Mouse (Mus musculus) cerebellum, adult 2 months (tissue): ENCODE data around the gene Invs. TPM values are rescaled to one million over a fixed set of nuclear protein-coding genes. Genes with fewer than 3 reads are reported as not detected.

Source experiments
- DNase-seq, 2 experiments: peaks; one replicate each; pipeline ENCODE4 v3.0.0; 2021
- H3K27ac ChIP-seq: fragments of 200-500 bp; 2 replicates; pipeline ENCODE4 v1.5.1; 2012; ENCODE audit warnings: low read length, control low read depth, inconsistent platforms; ENCODE audit not compliant: insufficient read depth
- H3K27me3 ChIP-seq: fragments of 200-500 bp; 2 replicates; pipeline ENCODE4 v1.6.1; 2012; ENCODE audit warnings: inconsistent platforms, mild to moderate bottlenecking, low read length, moderate library complexity; ENCODE audit not compliant: control insufficient read depth, insufficient read depth
- H3K4me1 ChIP-seq: fragments of 200-500 bp; 2 replicates; pipeline ENCODE4 v1.6.1; 2011; ENCODE audit warnings: low read length; ENCODE audit not compliant: control insufficient read depth, insufficient read depth
- H3K4me3 ChIP-seq: fragments of 200-500 bp; replicated peaks from 2 replicates; pipeline ENCODE3; 2011; ENCODE audit warnings: mild to moderate bottlenecking, low read depth, low read length, control low read depth; ENCODE audit not compliant: insufficient read depth
- CTCF ChIP-seq: fragments of 200-500 bp; IDR thresholded peaks from 2 replicates; pipeline ENCODE4 v1.5.1; 2011; ENCODE audit warnings: low read depth, mild to moderate bottlenecking, control low read depth, low read length, moderate library complexity, borderline replicate concordance; ENCODE audit not compliant: insufficient read depth
- POLR2A ChIP-seq: fragments of 200-500 bp; IDR thresholded peaks from 2 replicates; pipeline ENCODE4 v1.6.1; 2011; ENCODE audit warnings: low read length, control low read depth, borderline replicate concordance; ENCODE audit not compliant: insufficient read depth
- WGBS: fragments of 180-500 bp; shearing (Covaris S2); methylation state at CpG from one replicate; pipeline ENCODE4 v1.1.7; 2018; 5-methylcytosine and 5-hydroxymethylcytosine counted together
- polyA plus RNA-seq: library from polyadenylated mRNA; depleted of rRNA; stranded (reverse); fragments of >200 nt; gene quantifications from 2 replicates; pipeline ENCODE4 v1.2.3, GENCODE M21; 2012

Invs gene
- polyA plus RNA-seq, 1 experiment = 7.0 TPM

DNA sequence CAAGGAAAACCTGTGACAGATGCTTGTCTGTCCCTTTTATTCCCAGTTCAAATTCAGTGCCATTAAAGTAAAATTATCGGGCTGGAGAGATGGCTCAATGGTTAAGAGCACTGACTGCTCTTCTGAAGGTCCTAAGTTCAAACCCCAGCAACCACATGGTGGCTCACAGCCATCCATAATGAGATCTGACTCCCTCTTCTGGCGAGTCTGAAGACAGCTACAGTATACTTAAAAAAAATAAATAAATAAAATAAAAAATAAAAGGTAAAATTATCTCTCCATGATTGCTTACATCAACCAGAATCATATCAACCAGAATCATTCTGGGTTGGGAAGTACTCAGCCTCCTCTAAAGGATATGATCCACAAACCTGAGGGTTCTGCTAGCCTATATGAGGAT is 48.5 kb downstream of the Invs start:
- 76% methylated on average over 2 of the region's 2 CpGs for WGBS
- TF ChIP-seq POLR2A (no peak), CTCF (no peak)
- no peak overlapping the region for H3K27ac ChIP-seq

GRCm38 (mm10) chr4:48332453-48333051 is 53.0 kb downstream of the Invs start:
- Histone ChIP-seq H3K4me3 (no peak overlapping the region), H3K27me3 (no peaks in the 10 kb centered on the region), H3K27ac (no peak overlapping the region), H3K4me1 (no peaks in the 10 kb centered on the region)
- no peak for DNase-seq
- no peak for TF ChIP-seq POLR2A
- TF ChIP-seq CTCF = no peak
- WGBS = 88% methylated on average over 6 of the region's 6 CpGs

More for the DNA sequence above, 48.5 kb downstream of the Invs start:
- Histone ChIP-seq H3K4me1 (no peaks in the 10 kb centered on the region), H3K27me3 (no peaks in the 10 kb centered on the region), H3K4me3 (no peak overlapping the region)
- no peak for DNase-seq

- TF ChIP-seq CTCF = no peak
- TF ChIP-seq POLR2A = no peak
- Histone ChIP-seq H3K4me1 (no peaks in the 10 kb centered on the region), H3K27ac (no peak overlapping the region), H3K4me3 (no peak overlapping the region), H3K27me3 (no peaks in the 10 kb centered on the region)
- WGBS = 42% methylated on average over 7 of the region's 7 CpGs
- DNase-seq = no peak
These were observed 55.6 kb downstream of the Invs start for GRCm38 (mm10) chr4:48334927-48335763.

GRCm38 (mm10) chr4:48342705-48343104 is 63.1 kb downstream of the Invs start:
- no peak for DNase-seq
- no peak overlapping the region for H3K27ac ChIP-seq
- 76% methylated on average over 4 of the region's 4 CpGs for WGBS
- no peak overlapping the region for H3K4me3 ChIP-seq
- TF ChIP-seq POLR2A (no peak), CTCF (no peak)
- H3K27me3 ChIP-seq = no peaks in the 10 kb centered on the region
- H3K4me1 ChIP-seq = no peaks in the 10 kb centered on the region

GRCm38 (mm10) chr4:48362367-48362766 is 82.8 kb downstream of the Invs start:
- Histone ChIP-seq H3K4me1 (no peaks in the 10 kb centered on the region), H3K27me3 (no peaks in the 10 kb centered on the region), H3K4me3 (no peak overlapping the region), H3K27ac (no peak overlapping the region)
- WGBS = 70% methylated on average over 3 of the region's 3 CpGs
- DNase-seq = no peak
- TF ChIP-seq POLR2A (no peak), CTCF (no peak)

- TF ChIP-seq CTCF (no peak), POLR2A (no peak)
- WGBS = 17% methylated on average over 1 of the region's 1 CpGs
These were observed 91.5 kb downstream of the Invs start for GRCm38 (mm10) chr4:48371037-48371436.

GRCm38 (mm10) chr4:48380940-48381339 is 101.4 kb downstream of the Invs start:
- peak; percentile 62 to 63 for DNase-seq
- Histone ChIP-seq H3K27ac (no peak overlapping the region), H3K4me3 (no peak overlapping the region), H3K27me3 (no peaks in the 10 kb centered on the region), H3K4me1 (no peaks in the 10 kb centered on the region)
- 0% methylated on average over 2 of the region's 2 CpGs for whole genome bisulfite sequencing
- TF ChIP-seq POLR2A (no peak), CTCF (peak; percentile 48; the same call in 1 of the 2 replicates)

More at GRCm38 (mm10) chr4:48371037-48371436, 91.5 kb downstream of the Invs start:
- Histone ChIP-seq H3K27me3 (no peaks in the 10 kb centered on the region), H3K4me3 (no peak overlapping the region), H3K4me1 (no peaks in the 10 kb centered on the region), H3K27ac (no peak overlapping the region)
- DNase-seq = no peak

DNA sequence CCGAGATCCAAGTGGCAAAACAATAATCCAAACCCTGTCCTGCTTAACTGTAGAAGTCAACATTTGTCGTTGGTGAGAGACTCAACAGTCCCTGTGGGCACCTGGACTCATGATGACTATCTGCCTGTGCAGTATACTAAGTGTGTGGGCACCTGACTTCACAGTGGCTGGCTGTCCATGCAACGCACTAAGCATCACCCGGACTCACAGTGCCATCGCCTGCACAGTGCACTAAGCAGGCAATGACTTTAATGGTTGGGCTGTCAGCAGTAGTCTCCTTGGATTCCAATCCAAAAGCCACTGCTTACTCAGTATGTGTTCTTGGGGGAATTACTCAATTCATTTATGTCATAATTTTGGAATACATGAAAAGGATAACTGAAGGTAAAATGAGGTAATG is 102.9 kb downstream of the Invs start:
- H3K4me1 ChIP-seq = no peaks in the 10 kb centered on the region
- WGBS = 86% methylated on average over 5 of the region's 5 CpGs

More for the DNA sequence above, 102.9 kb downstream of the Invs start:
- Histone ChIP-seq H3K27me3 (no peaks in the 10 kb centered on the region), H3K4me3 (no peak overlapping the region), H3K27ac (no peak overlapping the region)
- DNase-seq = no peak
- no peak for TF ChIP-seq POLR2A
- no peak for TF ChIP-seq CTCF
